Mouse (Mus musculus): ENCODE measurements around the gene Btg4.
"Not testable (repeated sequence)": the region's sequence is repeated elsewhere in the genome, so short reads cannot be mapped to it uniquely, and the experiment has no call there.

Btg4 gene

GRCm38 (mm10) chr9:51096306-51096705 is 35.6 kb downstream of the Btg4 start:
- DNase-seq = no peak

DNA sequence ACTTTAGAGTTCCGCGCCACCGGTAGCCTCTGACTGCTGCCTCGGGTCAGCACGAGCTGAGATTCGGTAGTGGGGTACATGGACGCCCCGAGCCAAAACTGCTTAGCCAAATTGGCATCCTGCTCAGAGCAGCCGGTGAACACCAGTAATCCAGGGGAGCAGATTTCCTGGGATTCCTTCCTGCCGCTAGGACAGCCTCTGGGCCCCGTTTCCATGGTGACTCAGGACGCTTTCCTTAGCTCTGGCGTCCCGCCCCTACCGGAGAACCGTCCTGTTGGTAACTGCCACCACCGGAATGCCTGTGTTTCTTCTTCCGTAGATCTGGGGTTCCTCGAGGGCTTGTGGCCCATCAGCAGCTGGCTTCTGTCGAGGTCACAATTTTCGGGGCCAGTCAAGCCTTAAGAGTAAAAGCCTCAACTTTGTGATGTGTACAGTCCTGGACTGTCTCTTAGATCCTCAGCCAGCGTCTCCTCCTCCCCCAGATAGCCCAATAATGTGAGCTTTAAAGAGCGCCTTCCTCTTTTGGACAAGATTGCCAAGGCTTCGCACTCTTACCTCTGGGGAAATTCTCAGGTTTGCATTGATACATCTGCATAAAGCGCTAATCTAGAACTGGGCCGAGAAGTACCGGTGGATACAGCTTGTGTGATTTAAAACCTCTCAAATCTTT is 41.2 kb downstream of the Btg4 start, which contains the start of gene 4833427G06Rik:
4833427G06Rik (minus strand) TSS at position 323 of the 670 bp plus-strand sequence.
- DNase-seq = no peak

DNA sequence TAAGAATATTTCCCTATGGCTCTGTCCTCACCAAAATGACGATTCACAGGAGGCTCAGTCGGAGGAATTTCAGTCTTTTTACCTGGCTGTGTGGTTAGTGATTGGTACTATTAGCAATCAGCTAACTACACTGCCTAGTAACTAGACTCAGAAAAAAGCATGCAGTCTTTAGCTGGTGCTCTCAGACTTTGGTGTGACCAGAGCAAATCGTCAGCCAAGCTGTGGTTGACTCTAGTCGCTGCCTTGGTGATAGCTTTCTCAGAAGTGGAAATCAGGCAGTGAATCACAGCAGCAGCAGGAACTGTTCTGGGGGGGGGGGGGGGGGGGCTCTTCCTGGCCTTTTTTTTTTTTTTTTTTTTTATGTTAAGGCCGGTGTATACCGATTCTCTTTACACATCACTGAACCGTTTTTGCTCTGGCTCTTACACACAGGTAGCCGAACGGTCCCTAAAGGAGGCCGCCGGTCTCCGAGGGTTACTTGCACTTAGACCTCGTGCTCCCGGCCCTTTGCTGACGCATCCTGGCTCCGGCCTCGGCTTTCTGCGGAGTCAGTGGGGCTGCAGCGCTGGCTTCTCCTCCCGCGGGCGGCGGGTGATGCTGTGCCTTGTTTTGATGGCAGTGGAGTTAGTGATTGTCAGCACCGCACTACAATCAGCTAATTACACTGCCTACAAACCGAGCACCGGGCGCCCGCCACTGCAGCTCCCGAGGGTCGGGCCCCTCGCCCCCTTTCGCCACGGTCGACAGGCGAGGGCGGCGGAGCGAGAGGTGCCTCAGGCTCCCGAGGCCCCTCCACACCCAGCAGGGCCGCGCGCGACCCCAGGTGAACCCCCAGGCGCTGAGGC is 42.5 kb downstream of the Btg4 start:
- DNase-seq = no peak

DNA sequence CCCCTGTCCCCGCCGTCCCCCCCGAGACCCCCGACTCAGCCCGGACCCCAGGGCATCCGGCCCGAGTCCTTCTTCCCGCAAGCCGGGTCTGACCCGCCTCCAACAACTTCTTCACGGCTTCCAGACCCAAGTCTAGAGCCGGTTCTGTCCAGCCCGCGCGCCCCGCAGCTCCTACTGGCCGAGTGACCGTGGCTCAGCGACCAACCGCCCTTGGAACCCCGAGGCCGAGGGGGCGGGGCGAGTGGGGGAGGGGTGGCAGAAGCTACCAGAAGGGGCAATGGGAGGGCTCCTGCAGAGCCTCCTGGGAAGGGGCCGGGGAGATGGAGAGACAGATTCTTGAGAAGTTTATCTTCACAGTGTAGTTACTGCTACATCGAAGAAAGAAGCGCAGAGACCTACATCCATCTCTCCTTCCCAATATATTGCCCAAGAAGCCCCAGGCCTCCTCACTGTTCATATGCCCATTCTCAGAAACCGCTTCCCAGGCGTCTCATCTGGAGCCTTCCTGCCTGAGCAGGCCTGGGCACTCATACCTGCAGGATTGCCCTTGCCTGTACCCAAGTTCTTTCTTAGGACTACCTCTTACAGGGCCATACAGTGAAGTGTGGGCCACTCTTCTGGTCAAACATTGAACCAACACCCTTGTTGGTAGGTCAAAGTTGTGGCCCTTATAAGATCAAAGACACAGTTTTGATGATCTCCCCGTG is 43.3 kb downstream of the Btg4 start:
- DNase-seq = no peak

- no peak for DNase-seq
Observed at GRCm38 (mm10) chr9:51105751-51106150, 45.0 kb downstream of the Btg4 start.

DNA sequence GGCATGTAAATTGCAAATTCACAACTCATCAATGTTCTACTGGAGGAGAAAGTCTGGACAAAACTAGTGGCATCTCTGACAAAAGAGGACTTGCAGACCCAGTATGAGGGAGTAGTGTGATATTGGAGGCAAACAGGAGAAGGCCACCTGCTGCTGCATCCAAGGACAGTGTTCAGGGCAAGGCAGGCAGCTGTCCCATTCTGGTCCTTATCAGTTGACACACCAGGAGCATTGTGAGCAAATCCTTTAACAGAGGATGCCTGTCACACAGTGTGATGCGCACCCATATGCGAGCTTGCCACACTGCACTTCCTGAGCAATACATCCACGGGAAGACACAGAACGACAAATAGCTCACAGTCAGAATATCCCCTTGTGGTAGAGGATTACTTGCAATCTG is 54.1 kb downstream of the Btg4 start:
- no peak for DNase-seq

DNA sequence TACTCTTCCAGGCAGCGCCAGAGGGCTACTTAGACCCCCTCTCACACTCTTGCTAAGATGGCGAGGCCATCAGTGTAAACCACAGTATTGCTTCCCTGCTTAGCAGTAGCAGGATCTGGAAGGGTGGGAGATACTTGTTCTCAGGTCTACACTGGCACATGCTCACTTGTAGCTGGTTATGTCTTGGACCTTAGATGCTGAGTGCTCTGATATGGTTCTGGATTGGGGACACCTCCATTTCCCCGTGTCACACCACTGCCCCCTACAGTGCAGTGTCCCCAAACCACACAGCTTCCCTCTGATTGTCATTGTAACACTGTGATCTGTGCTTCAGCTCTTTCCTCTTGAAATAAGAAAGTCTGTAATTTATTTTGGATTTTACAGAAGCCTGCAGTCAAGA is 76.3 kb downstream of the Btg4 start:
- no peak for DNase-seq

GRCm38 (mm10) chr9:51137432-51137831 is 76.7 kb downstream of the Btg4 start:
- DNase-seq = no peak

- no peak for DNase-seq
Observed at GRCm38 (mm10) chr9:51137836-51138235, 77.1 kb downstream of the Btg4 start.

- no peak for DNase-seq
Observed at GRCm38 (mm10) chr9:51138301-51138700, 77.6 kb downstream of the Btg4 start.

DNA sequence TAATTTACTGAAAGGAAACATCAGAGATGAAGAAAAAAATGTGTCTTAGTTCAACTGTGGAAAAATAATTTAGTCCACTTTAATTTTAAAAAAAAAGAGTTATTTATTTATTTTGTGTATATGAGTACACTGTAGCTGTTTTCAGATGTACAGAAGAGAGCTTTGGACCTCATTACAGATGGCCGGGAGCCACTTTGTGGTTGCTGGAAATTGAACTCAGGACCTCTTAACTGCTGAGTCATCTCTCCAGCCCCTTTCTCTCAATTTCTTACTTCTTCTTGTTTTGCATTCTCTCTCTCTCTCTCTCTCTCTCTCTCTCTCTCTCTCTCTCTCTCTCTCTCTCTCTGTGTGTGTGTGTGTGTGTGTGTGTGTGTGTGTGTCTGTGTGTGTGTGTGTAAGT is 78.7 kb downstream of the Btg4 start:
- DNase-seq = not testable (repeated sequence)

DNA sequence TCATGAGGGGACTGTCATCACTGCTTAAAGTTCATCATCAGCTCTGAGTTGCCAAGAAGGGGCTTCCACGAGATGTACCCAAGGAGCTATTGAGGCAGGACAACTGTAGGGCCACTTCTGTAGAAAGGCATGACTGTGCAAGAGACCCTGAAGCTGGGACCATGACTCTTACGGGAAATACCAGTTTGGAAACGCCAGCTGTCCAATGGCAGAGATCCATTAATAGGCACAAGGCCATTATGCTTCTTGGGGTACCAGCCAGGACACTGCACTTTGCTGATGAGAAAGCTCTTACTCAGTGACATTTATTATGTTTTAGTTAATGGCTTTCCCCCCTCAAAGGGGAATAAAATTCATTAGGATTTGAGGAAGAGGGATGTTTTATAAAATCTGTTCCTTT is 80.0 kb downstream of the Btg4 start:
- DNase-seq = no peak

DNA sequence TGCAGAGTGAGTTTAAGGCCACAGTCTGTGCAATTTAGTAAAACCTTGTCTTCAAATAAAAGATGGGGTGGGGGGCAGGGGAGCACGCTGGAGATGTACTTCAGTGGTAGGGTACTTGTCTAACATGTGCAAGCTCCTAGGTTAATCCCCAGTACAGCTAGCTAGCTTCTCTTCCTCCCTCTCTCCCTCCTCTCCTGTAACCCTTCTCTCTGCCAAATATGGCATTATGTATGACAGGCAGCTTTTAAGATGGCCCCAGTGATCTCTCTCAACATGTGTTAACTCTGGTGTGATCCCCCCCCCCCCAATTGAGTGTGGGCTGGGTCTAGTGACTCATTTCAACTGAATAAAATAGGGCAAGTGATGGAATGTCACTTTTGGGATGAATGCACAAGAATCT is 82.7 kb downstream of the Btg4 start:
- DNase-seq = no peak

- no peak for DNase-seq
Observed at GRCm38 (mm10) chr9:51144218-51144617, 83.5 kb downstream of the Btg4 start.

- DNase-seq = no peak
Observed at GRCm38 (mm10) chr9:51146496-51146895, 85.8 kb downstream of the Btg4 start.

DNA sequence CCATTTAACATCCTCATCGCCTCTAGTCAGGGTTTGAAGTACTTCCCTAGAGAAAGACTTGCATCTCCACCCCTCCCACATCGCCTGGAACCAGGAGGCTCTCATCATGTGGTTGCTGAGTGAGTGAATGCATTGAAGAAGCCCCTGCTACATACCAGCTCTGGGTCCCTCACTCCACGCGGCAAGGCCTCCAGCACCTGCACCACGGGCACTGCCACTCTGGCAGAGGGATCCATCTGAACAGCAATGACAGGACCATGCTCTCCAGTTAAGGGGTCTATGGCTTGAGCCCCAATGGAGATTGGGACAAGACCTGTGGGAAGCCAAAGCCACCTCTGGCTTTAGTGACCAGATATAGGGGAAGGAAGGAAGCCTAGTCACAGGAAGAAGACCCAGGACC is 86.6 kb downstream of the Btg4 start:
- DNase-seq = no peak

DNA sequence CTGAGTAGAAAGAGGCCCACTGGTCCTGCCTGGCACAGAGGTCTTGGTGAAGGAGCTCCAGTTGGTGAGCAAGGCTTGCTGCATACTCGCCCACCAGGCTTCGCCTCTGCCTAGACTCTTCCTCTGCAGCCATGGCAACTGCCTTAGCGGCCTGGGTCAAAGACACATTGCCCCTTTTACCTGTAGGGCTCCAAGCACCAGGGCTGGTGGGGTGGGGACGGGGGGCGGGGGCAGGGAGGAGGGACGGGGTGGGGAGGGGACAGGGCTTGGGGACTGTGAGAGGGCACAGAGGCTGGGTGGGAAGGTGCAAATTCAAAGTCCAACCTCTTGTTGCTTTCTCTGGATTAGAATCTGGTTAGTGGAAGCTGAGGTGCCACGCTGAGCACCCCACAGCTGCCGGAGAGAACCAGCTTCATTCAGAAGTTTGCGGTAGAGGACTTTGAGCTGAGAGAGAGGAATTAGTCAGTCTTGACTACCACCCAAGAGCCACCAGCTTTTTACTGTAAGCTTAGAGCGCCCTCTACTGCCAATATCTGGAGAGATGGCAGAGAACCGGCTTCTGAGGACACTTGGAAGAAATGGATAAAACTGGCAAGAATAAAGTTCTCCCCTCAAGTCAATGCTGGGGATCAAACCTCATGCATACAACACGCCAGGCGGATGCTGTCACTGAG is 91.5 kb downstream of the Btg4 start:
- DNase-seq = peak; percentile 30

GRCm38 (mm10) chr9:51161771-51162388 is 101.2 kb downstream of the Btg4 start:
- DNase-seq = peak; percentile 66

DNA sequence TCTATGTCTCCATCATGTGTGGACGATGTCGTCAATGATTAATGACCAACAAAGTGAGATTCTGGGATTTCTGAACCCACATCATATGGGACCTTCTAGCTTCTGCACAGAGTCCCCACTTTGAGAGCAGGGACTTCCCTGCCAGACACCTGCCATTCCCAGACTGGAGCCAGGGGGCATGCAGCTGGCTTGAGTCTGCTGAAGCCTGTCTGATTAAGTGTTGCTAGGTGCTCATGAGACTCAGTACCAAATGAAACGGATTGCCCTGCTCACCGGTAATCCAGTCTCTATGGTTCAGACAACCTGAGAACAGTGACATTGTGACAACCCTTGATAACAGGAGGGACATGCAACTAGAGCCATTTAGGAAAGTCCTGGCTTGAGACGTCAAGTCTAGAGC is 103.3 kb downstream of the Btg4 start:
- no peak for DNase-seq

- DNase-seq = no peak
Observed at GRCm38 (mm10) chr9:51165312-51166180, 104.8 kb downstream of the Btg4 start, which contains the start of gene Gm32742. Gene Gm32742, minus strand, starts transcription at chr9:51165517.

DNA sequence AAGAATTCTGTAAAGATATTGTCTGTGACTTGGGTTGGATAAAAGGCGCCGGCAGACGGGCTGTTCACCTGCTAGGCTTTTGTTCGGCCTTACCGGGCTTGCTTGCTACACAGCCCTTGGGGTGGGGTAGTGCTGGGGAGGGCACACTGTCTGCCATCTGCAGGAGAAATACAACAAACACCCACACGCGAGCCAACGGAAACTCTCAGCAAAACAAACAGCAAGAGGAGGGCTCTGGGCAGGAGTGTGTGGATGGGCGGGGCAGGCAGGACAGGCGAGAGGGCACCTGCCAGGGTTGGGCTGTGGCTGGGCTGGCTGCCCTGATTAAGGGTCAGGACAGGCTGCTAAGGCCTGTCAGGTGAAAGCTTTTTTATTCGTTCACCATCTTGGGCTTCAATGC is 107.3 kb downstream of the Btg4 start:
- DNase-seq = no peak

DNA sequence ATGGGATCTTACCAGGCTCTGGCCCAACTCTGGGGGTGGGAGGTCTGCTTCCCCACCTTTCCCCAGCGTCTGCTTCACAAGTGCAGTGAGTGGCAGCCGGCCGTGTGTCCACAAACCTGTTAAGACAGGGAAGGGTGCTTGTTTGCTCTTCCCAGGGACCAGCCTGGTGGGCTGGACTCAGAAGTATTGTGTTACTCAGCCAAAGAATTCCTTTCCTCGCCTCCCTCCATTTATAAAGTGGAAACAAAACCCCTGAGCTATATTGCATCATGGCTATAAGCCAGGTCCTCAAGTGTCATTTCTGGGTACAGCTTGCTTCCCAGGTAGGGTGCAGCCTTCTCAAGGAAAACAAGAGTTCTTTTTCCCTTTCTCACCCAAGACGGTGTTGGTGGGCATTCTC is 108.0 kb downstream of the Btg4 start:
- DNase-seq = no peak
